Mouse (Mus musculus) 416B (cell line): ENCODE results near the gene Mfap5.
"Not testable (repeated sequence)": the region's sequence is repeated elsewhere in the genome, so short reads cannot be mapped to it uniquely, and the experiment has no call there.

Experiments used
- DNase-seq: peaks from one replicate; pipeline ENCODE4 v3.0.0; 2011; ENCODE audit warnings: low read depth

Mfap5 gene

DNA sequence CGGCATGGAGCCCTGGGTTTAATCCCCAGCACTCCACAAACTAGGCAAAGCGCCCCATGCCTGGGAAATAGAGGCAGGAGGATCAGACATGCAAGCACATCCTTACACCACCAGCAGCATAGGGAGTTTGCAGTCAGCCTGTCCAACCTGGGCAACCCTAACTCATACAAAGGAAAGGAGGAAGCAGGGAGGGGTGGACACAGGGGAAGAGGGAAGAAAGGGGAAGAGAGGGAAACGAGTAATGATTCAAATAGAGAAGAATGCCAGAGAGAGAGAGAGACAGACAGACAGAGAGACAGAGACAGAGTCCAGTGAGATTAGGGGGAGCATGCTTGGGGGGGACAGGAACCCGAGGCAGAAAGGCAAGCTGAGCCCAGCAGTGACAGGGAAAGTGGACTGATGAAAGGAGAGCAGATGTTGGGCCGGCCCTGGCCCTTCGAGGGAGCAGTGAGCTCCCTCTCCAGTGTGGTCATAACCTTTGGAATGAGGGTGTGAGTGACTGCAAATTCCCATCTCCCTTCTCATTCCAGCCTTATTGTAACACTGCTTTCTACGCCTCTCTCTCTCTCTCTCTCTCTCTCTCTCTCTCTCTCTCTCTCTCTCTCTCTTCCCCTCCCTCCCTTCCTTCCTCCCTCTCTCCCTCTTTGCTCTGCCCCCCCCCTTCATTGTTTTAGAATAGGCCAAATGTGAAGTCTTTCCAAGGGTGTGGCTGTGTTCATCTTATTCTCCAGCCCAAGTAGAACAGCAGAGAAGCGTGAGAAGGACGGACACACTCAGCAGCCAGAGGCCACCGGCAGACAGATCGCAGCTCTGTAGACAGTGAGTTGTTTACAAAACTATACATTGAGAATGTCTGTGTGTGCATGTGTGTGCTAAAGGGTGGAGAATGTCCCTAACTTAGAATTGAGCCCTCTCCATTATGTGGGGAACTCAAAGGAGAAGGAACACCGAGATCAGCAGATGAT is 7.6 kb downstream of the Mfap5 start:
- no peak for DNase-seq

- DNase-seq = no peak
Measured at GRCm38 (mm10) chr6:122514312-122514711, 8.7 kb downstream of the Mfap5 start.

GRCm38 (mm10) chr6:122515762-122516161 is 10.1 kb downstream of the Mfap5 start:
- not testable (repeated sequence) for DNase-seq

- no peak for DNase-seq
Measured at GRCm38 (mm10) chr6:122517668-122518067, 12.0 kb downstream of the Mfap5 start.

GRCm38 (mm10) chr6:122519384-122519783 is 13.7 kb downstream of the Mfap5 start:
- DNase-seq = peak; percentile 42

- peak; percentile 33 for DNase-seq
Measured at GRCm38 (mm10) chr6:122522595-122522994, 16.9 kb downstream of the Mfap5 start.

GRCm38 (mm10) chr6:122523289-122523688 is 17.6 kb downstream of the Mfap5 start:
- no peak for DNase-seq

GRCm38 (mm10) chr6:122527596-122527995 is 22.0 kb downstream of the Mfap5 start:
- DNase-seq = no peak

GRCm38 (mm10) chr6:122528136-122528535 is 22.5 kb downstream of the Mfap5 start:
- DNase-seq = no peak

DNA sequence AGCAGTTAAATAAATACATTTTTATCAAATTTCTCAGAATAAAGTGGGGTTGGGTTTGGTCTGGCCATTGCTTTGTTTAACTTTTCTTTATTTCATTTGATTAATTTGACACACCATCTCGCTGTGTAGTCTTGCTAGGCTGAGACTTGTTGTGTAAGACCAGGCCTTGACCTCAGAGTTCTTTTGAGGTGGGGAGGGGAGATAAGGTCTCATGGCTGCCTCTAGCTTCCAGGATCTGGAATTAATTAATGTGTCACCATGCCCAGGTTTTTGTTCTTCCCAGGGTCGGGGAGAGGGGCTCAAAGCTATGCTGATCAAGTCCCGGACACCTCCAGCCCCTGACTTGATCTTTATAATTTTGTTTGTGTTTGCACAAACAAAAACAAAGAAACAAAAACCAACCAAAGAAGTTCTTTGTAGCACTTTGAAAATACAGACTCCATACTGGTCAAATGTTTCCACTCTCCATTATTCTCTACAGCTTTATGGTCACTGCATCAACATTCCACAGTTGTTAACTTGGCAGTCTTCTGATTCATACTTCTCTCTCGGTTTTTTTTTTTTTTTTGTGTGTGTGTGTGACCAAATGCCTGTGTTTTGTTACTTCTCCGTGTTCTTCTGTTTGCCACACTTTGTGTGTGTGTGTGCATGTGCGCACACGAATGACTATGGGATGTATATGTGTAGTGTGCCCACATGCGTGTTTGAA is 26.0 kb downstream of the Mfap5 start:
- DNase-seq = no peak

DNA sequence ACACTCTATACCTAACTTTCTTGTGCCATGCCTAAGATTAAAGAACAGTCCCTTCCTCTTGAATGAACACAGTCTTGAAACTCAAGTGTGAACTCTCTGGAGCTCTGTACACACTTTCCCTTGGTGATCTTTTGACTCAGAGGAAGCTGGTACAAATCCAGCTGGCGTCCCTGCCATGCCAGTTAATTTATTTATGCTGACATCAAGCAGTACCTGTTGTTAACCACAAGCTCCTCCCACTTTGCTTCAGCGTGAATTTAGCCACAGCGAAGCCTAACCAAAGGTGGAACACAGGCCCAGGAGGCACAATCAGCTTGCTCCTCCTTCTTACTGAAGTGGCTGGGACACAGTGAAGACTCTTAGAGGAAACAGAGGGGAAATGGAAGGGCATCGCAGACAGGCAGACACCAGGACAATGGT is 27.2 kb downstream of the Mfap5 start:
- no peak for DNase-seq

DNA sequence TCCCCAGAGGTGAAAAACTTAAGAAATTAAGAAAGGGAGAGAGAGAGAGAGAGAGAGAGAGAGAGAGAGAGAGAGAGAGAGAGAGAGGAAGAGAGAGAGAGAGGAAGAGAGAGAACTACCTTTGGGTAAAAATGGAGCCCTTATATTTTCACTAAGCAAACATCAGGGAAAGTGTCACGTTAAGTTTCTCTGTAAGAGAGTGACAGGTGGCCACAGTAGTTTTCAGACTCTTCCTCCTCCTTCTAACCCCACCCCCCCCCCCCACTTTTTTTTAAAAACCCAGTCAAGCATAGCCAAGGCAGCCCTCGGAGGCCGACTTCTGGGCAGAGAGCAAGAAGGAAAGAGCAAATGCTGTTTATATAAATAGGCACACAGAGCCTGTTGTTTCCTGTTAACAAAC is 28.4 kb downstream of the Mfap5 start:
- DNase-seq = no peak

GRCm38 (mm10) chr6:122539564-122539963 is 33.9 kb downstream of the Mfap5 start:
- no peak for DNase-seq

DNA sequence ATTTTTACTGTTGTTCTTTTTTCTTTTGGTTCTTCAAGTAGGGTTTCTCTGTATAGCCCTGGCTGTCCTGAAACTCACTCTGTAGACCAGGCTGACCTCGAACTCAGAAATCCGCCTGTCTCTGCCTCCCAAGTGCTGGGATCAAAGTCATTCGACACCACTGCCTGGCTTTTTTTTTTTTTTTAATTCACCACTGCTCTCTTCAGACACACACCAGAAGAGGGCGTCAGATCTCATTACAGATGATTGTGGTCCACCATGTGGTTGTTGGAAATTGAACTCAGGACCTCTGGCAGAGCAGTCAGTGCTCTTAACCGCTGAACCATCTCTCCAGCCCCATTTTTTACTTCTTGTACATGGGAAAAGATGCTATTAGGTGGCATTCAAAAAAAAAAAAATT is 36.8 kb downstream of the Mfap5 start:
- DNase-seq = not testable (repeated sequence)

- DNase-seq = no peak
Measured at GRCm38 (mm10) chr6:122543574-122543973, 37.9 kb downstream of the Mfap5 start.

DNA sequence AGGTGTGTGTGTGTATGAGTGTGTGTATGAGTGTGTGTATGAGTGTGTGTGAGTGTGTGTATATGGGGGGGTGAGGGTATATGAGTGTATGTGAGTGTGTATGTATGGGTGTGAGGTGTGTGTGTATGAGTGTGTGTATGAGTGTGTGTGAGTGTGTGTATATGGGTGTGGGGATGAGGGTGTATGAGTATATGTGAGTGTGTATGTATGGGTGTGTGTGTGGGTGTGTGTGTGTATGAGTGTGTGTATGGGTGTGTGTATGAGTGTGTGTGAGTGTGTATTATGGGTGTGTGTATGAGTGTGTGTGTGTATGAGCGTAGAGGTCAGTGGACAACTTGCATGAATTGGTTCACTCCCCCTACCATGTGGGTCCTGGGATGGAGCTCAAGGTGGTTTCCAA is 39.0 kb downstream of the Mfap5 start:
- DNase-seq = no peak

DNA sequence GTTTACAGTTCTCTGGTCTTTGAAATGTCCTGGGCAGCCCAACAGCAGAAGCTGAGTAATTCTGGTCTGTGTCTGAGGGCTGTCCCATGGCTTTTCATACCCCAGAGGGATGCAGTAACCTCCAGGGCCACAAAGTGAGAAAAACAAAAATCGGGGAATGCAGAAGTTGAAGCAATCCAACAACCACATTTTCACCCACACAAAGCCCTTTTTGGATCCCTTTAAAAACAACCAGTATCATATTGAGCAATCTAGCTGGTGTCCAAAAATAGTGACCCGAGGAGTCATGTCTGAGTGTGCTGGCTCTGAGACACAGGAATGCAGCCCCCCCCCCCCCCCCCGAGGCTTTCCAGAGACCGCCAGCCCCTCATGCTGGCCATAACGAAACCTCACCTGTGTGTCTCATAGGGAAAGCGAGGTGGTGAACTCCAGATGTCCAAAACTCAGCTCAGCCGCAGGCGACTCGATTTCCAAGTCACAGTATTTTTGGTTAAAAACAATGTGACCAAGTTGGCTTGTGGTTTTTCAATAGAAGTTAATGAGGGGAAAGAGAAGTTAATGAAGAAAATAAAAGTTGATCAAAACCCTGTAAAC is 39.7 kb downstream of the Mfap5 start:
- no peak for DNase-seq

DNA sequence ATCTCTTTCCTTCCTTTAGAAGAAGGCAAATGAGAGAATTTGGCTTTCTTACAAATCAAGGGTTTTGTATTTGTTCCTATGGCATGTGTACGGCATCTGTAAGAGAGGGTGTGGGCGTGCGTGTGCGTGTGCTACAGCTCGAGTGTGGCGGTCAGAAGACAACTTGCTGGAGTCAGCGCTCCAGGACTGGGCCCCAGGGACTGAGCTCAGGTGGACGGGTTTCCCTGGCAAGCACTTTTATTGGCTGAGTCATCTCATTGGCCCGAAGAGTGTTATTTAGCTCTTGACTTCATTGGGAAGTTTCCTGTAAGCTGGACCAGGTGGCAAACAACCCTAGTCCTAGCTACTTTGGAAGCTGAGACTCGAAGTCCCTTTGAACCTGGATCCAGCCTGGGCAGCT is 40.3 kb downstream of the Mfap5 start:
- no peak for DNase-seq

GRCm38 (mm10) chr6:122553606-122554005 is 48.0 kb downstream of the Mfap5 start, which contains the start of gene Aicda:
Aicda (plus strand) TSS chr6:122553801.
- DNase-seq = no peak

GRCm38 (mm10) chr6:122554102-122554501 is 48.5 kb downstream of the Mfap5 start:
- DNase-seq = no peak

DNA sequence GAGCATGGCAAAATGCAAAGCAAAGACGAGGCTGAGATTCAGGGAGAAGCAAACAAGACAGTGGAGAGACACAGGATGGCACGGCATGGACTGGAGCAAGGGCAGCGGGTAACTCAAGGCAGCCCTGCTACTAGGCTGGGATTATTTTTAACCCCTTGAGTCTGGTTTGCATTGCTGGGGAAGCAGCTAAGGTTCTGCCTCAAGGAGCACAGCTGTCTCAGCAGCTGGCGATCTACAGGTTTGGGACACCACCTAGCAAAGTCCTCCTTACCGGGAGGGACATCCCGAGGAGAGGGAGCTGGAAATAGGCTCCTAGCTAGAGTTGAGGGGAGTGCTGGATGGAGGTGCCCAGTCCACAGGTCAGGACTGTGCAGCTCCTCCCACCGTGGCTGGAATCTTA is 49.6 kb downstream of the Mfap5 start:
- no peak for DNase-seq

DNA sequence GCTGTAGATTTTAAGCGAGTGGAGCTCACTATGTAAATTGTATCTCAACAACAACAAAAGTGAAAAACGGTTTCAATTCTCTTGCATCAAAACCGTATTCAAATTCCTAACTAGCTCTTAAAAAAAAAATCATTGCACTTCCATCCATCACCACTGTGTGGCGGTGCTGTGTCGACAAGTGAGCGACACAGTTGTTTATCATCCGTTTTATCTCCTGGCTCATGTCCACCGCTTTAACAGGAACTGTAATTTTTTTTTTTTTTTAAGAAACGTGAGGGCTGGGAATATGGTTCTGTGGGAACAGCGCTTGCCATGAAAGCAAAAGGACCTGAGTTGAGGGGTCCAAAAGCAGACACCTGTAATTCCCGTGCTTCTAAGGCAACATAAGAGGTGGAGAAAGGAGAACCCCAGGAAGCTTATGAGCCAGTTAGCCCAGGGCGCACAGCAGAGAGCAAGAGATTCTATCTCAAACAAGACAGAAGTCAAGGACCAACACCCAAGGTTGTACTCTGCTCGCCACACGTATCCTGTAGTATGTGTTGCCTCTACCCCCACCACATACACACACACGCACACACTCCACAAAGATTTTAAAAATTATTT is 51.4 kb downstream of the Mfap5 start:
- DNase-seq = peak; percentile 87
